Mouse (Mus musculus) ovary, adult 2 months (tissue): Measurements from ENCODE around the gene Nob1. TPM values are rescaled to one million over a fixed set of nuclear protein-coding genes. Genes with fewer than 3 reads are reported as not detected.

ENCODE experiments used
- polyA plus RNA-seq: library from polyadenylated mRNA; depleted of rRNA; stranded (reverse); fragments of >200 nt; gene quantifications from 2 replicates; pipeline ENCODE4 v1.2.3, GENCODE M21; 2012; rRNA removed

The Nob1 gene
- 54.3 and 55.3 TPM in 2 replicates for polyA plus RNA-seq

GRCm38 (mm10) chr8:107424597-107425229 lies at the start of gene Nob1:
Gene Nob1 (minus strand): TSS chr8:107425051.

GRCm38 (mm10) chr8:107435962-107436831 lies 11.3 kb upstream of the Nob1 start, which contains the start of gene Wwp2:
Gene Wwp2 (plus strand): TSS chr8:107436365.

DNA sequence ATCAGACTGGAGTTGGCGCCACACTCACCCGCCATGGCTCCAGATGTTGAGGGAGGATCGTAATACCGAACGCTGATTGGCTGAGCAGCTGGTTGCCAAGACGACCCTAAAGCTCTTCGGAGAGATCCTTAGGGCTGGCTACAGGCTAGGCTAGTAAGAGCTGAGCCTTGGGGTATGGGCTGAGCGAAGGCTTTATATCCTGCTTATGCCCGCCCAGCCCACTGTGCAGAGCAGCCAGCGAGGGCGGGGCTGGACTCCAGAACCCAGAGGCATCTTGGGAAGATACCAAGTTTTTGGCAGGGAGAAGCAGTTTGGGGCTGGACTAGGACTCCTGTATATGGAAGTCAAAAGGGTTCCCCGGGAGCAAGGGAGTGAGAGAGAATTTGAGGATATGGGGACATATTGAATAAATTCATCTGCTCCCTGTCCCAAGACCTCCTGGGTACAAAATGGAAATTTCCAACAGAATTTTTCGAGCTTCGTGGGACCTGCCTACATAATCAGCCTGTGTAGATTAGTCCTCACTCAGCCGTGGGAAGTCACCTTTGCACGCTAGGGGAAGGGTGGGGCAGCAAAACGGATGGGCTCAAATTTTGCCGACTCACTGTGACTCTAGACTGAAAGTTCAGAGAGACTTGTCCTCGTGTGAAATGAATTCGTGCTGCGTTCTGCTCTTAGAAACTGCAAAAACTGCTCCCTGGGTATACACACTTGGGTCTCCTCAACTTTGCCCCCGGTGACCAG lies 21.6 kb downstream of the Nob1 start, which contains the start of gene Nqo1:
Nqo1 (minus strand) TSS at position 169 of the 744 bp plus-strand sequence.

Other genes with a start within 250 kb of the Nob1 start
- gene Nfat5, start 131.6 kb downstream of the Nob1 start, polyA plus RNA-seq, result 28.2 and 29.8 TPM in 2 replicates
- 4.3 and 4.5 TPM in 2 replicates for gene Nqo1, start 21.8 kb downstream of the Nob1 start, polyA plus RNA-seq
- gene Wwp2, start 11.3 kb upstream of the Nob1 start, polyA plus RNA-seq, result 53.4 and 54.9 TPM in 2 replicates
- 59.3 and 70.3 TPM in 2 replicates for gene Psmd7, start 163.4 kb upstream of the Nob1 start, polyA plus RNA-seq